Mouse (Mus musculus) heart, postnatal 0 days (tissue): Measurements from ENCODE around the gene Cdh13. TPM values are rescaled to one million over a fixed set of nuclear protein-coding genes. Genes with fewer than 3 reads are reported as not detected.

ENCODE experiments used
- ATAC-seq: fragments of 200-750 bp; cut with Nextera tagmentation; 2 replicates; pipeline ENCODE4 v1.8.0; 2017; ENCODE audit warnings: low read depth, moderate number of reproducible peaks, moderate library complexity; ENCODE audit not compliant: insufficient read depth
- DNase-seq: peaks from one replicate; pipeline ENCODE4 v3.0.0-alpha.2; 2016; ENCODE audit warnings: low spot score
- H3K27ac ChIP-seq: fragments of 300-500 bp; sonication (generic); 2 replicates; pipeline ENCODE4 v1.5.1; 2014; ENCODE audit warnings: low read depth, mild to moderate bottlenecking
- H3K27me3 ChIP-seq: fragments of 300-500 bp; sonication (generic); 2 replicates; pipeline ENCODE4 v1.6.1; 2014; ENCODE audit warnings: low read length, mixed read lengths; ENCODE audit not compliant: control insufficient read depth, insufficient read depth
- H3K36me3 ChIP-seq: fragments of 300-500 bp; sonication (generic); replicated peaks from 2 replicates; pipeline ENCODE4 v1.6.1; 2014; ENCODE audit warnings: low read length, mixed read lengths; ENCODE audit not compliant: control insufficient read depth, insufficient read depth
- H3K4me1 ChIP-seq: fragments of 300-500 bp; sonication (generic); 2 replicates; pipeline ENCODE4 v1.6.1; 2014; ENCODE audit warnings: antibody characterized with exemption; ENCODE audit not compliant: control insufficient read depth, insufficient read depth
- H3K4me2 ChIP-seq: fragments of 300-500 bp; sonication (generic); 2 replicates; pipeline ENCODE4 v1.6.1; 2014; ENCODE audit warnings: low read depth, mild to moderate bottlenecking, low read length, moderate library complexity
- H3K4me3 ChIP-seq: fragments of 300-500 bp; sonication (generic); 2 replicates; pipeline ENCODE4 v1.5.1; 2014; ENCODE audit warnings: low read depth, low read length
- H3K9ac ChIP-seq: fragments of 300-500 bp; sonication (generic); replicated peaks from 2 replicates; pipeline ENCODE4 v1.6.1; 2014; ENCODE audit warnings: low read depth, low read length, mixed read lengths
- H3K9me3 ChIP-seq: fragments of 300-500 bp; sonication (generic); replicated peaks from 2 replicates; pipeline ENCODE4 v1.6.1; 2016; ENCODE audit warnings: low read length; ENCODE audit not compliant: control insufficient read depth
- CTCF ChIP-seq: IDR thresholded peaks from 2 replicates; pipeline ENCODE4 v1.5.1; 2016; ENCODE audit warnings: antibody characterized with exemption, control low read depth, low read depth
- EP300 ChIP-seq: IDR thresholded peaks from 2 replicates; pipeline ENCODE4 v1.6.1; 2016; ENCODE audit warnings: antibody characterized with exemption, low read depth
- WGBS: fragments of 180-500 bp; shearing (Covaris S2); extraction: QIAGEN DNeasy Blood & Tissue Kit; methylation state at CpG from one replicate; pipeline ENCODE4 v1.1.7; 2014; 5-methylcytosine and 5-hydroxymethylcytosine counted together
- polyA plus RNA-seq: library from polyadenylated mRNA; unstranded; fragments of >200 nt; fragmentation: Nextera tagmentation; extraction: Ambion mirVana; gene quantifications from 2 replicates; pipeline ENCODE4 v1.2.1, GENCODE M21; 2015
- total RNA-seq: library from RNA; depleted of rRNA; stranded (reverse); fragments of >200 nt; gene quantifications from 2 replicates; pipeline ENCODE4 v1.2.3, GENCODE M21; 2014; ENCODE audit warnings: low replicate concordance

The Cdh13 gene
- total and polyA plus RNA-seq, 2 experiments from 2014 or later: 109 to 136 TPM

DNA sequence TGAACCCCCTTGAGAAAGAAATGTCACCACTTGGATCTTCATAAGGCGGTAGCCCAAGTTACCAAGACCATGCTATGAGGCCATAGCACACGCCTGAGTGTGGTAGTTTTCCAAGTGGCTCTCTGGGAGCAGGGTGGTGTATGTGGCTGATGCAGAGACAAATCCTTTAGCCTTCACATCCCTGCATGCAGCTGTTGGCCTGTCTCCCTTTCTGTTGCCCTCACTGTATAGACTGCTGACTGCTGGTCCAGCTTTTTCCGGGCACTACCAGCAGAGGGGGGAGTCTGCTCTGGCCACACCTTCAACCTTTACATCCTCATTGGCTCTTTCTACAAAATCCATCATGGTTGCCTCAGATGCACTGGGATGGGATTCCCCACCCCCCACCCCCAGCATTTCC lies 844.7 kb downstream of the Cdh13 start:
- H3K4me1 ChIP-seq: no peaks in the 10 kb centered on the region
- TF ChIP-seq CTCF (no peak), EP300 (no peak)
- H3K9me3 ChIP-seq: no peaks in the 10 kb centered on the region
- no peak overlapping the region for H3K9ac ChIP-seq
- no peaks in the 10 kb centered on the region for H3K27me3 ChIP-seq
- ATAC-seq: no peak
- H3K27ac ChIP-seq: no peak overlapping the region
- H3K4me3 ChIP-seq: no peak overlapping the region
- H3K36me3 ChIP-seq: no peaks in the 10 kb centered on the region
- DNase-seq: no peak
- 68% methylated on average over 3 of the region's 3 CpGs for WGBS
- H3K4me2 ChIP-seq: no peak overlapping the region

DNA sequence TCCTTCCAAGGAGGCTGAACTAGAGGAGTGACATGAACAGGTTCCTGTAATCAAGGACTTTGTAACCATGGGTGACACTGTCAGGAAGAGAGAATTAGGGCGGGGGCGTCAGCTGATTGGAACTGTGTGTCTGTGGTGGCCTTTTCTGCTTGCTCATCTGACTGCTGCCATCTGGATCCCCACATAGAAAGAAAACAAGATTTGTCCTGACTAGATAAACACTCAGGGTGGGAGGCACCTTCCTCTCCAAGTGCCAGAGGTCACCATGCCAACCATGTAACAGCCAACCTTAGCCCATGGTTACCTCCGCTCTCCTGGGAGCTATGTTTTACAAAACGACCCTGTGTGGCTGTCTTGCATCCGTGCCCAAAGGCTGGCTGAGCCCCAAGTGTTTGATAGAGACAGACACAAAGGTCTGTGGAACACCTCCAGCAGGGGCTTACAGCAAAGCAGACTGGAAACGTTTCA lies 873.0 kb downstream of the Cdh13 start:
- WGBS: 56% methylated on average over 6 of the region's 6 CpGs
- H3K27me3 ChIP-seq: no peaks in the 10 kb centered on the region
- H3K4me2 ChIP-seq: no peak overlapping the region
- H3K9me3 ChIP-seq: no peaks in the 10 kb centered on the region
- H3K36me3 ChIP-seq: no peaks in the 10 kb centered on the region
- ATAC-seq (no peak), DNase-seq (no peak)
- no peak overlapping the region for H3K9ac ChIP-seq
- H3K27ac ChIP-seq: no peak overlapping the region
- no peak for TF ChIP-seq CTCF
- no peak for TF ChIP-seq EP300
- H3K4me1 ChIP-seq: no peaks in the 10 kb centered on the region
- no peak overlapping the region for H3K4me3 ChIP-seq

DNA sequence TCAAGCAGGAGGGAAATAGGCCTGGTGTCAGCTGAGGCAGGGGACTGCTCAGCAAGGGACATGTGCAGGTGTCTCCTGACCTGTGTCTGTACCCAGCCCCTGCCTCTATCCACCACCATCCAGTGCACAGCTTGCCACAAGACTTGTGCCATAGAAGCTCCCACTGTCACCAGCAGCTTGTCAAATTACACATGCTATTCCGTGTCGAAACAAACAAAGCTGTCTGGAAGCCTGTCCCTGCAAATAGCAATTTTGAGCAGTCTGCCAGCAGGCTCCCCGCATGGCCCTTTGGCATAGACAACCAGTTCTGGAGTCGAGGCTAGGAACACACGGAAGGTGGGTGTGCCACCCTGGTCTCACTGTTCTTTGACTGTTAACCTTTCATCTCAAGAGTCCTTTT lies 875.1 kb downstream of the Cdh13 start:
- H3K9me3 ChIP-seq: no peaks in the 10 kb centered on the region
- no peaks in the 10 kb centered on the region for H3K27me3 ChIP-seq
- 65% methylated on average over 5 of the region's 5 CpGs for WGBS
- H3K4me2 ChIP-seq: no peak overlapping the region
- no peak overlapping the region for H3K27ac ChIP-seq
- no peak overlapping the region for H3K9ac ChIP-seq
- DNase-seq: no peak
- no peaks in the 10 kb centered on the region for H3K4me1 ChIP-seq
- TF ChIP-seq EP300 (no peak), CTCF (no peak)
- no peak overlapping the region for H3K4me3 ChIP-seq
- H3K36me3 ChIP-seq: no peaks in the 10 kb centered on the region
- ATAC-seq: no peak

DNA sequence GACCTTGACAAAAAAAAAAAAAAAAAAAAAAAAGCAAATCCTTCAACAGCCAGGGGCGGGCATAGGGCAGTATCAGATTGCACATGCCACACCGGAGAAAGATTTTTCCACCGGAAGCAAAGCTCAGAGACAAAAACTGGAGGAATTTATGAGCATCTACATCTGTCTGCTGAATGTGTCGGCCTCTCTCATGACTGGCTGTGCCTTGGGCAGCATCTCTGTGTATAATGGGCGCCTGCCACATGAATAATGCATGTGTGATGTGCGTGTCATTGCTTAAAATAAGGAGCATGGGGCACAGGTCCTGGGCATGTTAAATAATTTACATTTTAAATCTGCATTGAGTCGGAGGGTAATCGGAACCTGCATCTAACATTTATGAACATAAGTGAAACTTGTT lies 876.3 kb downstream of the Cdh13 start:
- Histone ChIP-seq H3K4me1 (no peaks in the 10 kb centered on the region), H3K27me3 (no peaks in the 10 kb centered on the region), H3K4me3 (no peak overlapping the region), H3K9ac (no peak overlapping the region), H3K9me3 (no peaks in the 10 kb centered on the region), H3K4me2 (no peak overlapping the region), H3K27ac (no peak overlapping the region), H3K36me3 (no peaks in the 10 kb centered on the region)
- DNase-seq: no peak
- TF ChIP-seq CTCF: no peak
- no peak for TF ChIP-seq EP300
- no peak for ATAC-seq
- 65% methylated on average over 8 of the region's 8 CpGs for WGBS

DNA sequence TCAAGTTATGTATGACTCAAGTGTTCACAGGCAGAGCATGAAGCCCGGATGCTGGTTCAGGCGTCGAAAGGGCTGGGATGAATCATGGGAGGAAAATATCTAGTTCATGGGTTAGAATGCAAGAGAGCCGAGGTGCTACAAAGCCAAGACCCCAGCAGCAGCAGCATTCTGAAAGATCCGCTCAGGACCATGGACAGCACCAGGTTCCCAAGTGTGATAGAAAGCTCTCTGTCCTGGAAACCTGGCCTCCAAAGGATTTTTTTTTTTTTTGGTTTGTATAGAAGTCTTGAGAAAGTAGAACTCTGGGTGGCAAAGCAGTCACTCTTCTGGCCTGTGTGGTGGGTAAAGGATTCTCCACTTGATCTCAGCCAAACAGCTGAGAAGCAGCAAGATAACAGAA lies 880.5 kb downstream of the Cdh13 start:
- H3K9me3 ChIP-seq: no peaks in the 10 kb centered on the region
- ATAC-seq (no peak), DNase-seq (no peak)
- TF ChIP-seq EP300 (no peak), CTCF (no peak)
- H3K27me3 ChIP-seq: no peaks in the 10 kb centered on the region
- no peak overlapping the region for H3K27ac ChIP-seq
- no peaks in the 10 kb centered on the region for H3K36me3 ChIP-seq
- no peak overlapping the region for H3K4me3 ChIP-seq
- WGBS: 58% methylated on average over 5 of the region's 5 CpGs
- H3K9ac ChIP-seq: no peak overlapping the region
- H3K4me1 ChIP-seq: no peaks in the 10 kb centered on the region
- no peak overlapping the region for H3K4me2 ChIP-seq

DNA sequence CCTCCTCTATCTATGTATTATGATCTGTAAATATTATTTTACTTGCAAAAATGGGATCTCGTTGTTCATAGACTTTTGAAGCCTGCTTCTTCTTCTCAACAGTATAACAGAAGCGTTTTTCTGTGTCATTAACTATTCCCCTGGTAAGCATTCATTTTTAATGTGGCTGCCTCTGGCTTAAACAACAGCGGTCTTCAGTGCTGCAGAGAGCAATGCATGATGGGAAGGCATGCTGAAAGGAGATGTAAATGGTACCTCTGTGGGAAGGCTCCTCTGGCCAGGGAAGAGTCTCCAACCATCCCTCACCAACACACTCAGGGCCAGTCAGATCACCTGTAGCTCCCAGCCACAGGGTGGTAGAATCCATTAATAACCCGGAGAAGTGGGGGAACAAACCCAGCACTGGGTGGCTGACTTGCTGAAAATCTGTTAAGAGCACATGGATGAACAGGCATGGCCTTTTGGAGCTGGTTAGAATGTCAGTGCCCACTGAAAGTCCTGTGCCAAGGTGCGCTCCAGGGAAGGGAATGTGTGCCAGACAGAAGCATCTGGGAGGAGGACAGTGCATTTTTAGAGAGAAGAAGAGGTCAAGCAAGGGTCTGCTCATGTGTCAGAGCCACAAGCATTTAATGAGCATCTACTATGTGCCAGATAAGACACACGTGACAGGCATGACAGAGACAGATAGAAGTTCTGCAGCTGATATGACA lies 893.8 kb downstream of the Cdh13 start:
- no peaks in the 10 kb centered on the region for H3K4me1 ChIP-seq
- TF ChIP-seq EP300 (no peak), CTCF (no peak)
- no peaks in the 10 kb centered on the region for H3K27me3 ChIP-seq
- 71% methylated on average over 6 of the region's 6 CpGs for WGBS
- ATAC-seq (no peak), DNase-seq (no peak)
- H3K4me3 ChIP-seq: no peak overlapping the region
- H3K9ac ChIP-seq: no peak overlapping the region
- H3K4me2 ChIP-seq: no peak overlapping the region
- H3K27ac ChIP-seq: no peak overlapping the region
- no peaks in the 10 kb centered on the region for H3K9me3 ChIP-seq
- no peaks in the 10 kb centered on the region for H3K36me3 ChIP-seq
